Mouse (Mus musculus): ENCODE measurements around the gene Zfp956.
"Not testable (repeated sequence)": the region's sequence is repeated elsewhere in the genome, so short reads cannot be mapped to it uniquely, and the experiment has no call there.

Gene Zfp956

GRCm38 (mm10) chr6:47953191-47953726 lies at the start of gene Zfp956:
Zfp956 (plus strand) TSS chr6:47953390.
- DNase-seq = peak; percentile 91 to 92

DNA sequence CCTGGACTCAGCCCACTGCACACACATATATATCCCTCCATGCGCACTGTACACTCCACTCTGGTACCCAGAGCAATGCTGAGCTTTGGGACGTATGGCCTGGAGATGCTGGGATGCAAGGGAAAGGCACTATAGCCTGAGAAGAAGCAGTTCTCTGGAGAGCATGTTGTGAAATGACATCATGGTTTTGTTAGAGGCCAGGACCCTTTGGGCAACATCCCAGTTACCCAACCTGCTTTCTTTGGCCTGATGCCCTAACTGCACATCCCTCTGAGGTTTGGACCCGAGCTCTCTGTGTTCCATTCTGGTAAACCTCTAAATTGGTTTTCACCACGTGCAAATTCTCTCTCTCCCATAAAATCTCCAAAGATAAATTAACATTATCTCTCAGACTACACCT lies 49.6 kb upstream of the Zfp956 start:
- DNase-seq = no peak

DNA sequence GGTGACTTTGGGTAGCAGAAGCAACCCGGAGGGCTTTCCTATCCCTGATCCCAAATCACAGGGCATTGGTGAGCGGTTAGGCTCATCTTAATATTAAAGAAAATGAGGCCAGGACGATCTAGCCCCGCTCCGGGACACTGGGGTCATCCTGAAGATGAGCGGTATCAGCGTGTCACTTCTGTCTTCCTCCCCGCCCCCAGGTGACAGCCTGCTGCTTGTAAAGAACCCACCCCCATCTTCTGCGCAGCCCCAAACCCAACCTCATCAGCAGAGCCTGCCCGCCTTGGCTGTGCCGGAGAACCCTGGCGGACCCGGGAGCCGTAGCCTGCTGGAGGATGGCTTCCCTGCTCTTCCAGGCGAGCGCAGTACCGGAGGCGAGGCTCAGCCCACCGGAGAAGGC lies 48.8 kb upstream of the Zfp956 start:
- no peak for DNase-seq

GRCm38 (mm10) chr6:47904917-47905695 lies 48.1 kb upstream of the Zfp956 start:
- DNase-seq = no peak

DNA sequence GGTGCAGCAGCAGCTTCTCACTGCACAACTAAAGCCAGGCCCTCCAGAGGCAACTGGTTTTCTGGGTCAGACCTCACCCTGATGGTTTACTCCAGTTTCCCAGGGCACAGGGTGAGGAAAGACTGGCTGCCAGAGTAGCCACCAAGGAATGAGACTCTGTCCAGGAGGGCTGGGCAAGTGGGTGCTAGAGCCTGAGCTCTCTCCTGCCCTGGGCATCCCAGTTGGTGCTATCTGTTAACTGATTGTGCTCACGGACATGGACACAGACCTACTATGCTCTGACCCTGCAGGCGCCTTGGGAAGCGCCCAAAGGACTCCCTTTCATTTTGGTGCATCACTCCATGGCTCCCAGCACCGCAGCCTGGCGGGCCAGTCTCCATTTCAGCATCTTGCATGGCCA lies 46.9 kb upstream of the Zfp956 start:
- no peak for DNase-seq

- no peak for DNase-seq
Observed at GRCm38 (mm10) chr6:47909007-47909406, 44.2 kb upstream of the Zfp956 start.

GRCm38 (mm10) chr6:47911650-47912049 lies 41.5 kb upstream of the Zfp956 start:
- no peak for DNase-seq

- DNase-seq = no peak
Observed at GRCm38 (mm10) chr6:47912991-47913390, 40.2 kb upstream of the Zfp956 start.

DNA sequence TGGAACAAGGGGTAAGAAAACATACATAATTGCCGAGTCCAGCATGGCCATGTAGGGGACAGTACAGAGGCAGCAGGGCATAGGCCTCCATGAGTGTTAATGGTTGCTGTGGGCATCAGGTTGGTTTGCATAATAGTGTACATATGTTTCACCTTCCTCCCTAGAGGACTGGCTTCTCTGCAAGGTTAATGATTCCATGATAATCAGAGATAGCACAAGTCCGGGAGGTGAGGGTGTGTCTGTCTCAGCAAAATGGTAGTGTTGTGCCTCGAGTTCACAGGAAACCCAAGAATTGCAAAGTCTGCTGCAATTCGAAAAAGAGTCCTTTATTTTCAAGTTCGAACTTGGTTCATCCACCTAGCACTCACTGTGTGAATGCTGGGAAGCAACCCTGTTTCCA lies 36.1 kb upstream of the Zfp956 start:
- DNase-seq = no peak

DNA sequence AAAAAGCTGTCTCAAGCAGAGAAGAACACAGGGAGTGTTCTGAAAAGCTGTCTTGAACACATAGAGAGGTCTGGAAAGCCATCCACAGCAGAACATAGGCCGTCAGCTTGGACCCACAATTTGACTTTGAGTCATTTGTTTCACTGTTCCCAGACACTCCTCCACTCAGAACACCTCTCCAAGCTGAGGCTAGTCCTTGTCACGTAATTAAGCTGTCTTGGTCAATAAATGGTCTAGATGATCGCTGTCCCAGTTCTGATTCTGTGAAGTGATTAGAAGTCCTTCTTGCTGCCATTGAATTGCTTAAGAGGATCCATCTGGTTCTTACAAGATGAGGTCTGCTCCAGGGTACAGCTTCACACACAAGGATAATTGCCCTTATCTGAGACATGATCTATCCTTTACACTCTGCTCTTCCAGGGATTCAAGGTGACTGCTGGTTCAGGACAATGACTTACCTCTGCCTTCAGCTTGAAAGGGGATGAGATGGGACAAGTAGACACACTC lies 34.4 kb upstream of the Zfp956 start:
- no peak for DNase-seq

GRCm38 (mm10) chr6:47919646-47920446 lies 33.3 kb upstream of the Zfp956 start:
- no peak for DNase-seq

DNA sequence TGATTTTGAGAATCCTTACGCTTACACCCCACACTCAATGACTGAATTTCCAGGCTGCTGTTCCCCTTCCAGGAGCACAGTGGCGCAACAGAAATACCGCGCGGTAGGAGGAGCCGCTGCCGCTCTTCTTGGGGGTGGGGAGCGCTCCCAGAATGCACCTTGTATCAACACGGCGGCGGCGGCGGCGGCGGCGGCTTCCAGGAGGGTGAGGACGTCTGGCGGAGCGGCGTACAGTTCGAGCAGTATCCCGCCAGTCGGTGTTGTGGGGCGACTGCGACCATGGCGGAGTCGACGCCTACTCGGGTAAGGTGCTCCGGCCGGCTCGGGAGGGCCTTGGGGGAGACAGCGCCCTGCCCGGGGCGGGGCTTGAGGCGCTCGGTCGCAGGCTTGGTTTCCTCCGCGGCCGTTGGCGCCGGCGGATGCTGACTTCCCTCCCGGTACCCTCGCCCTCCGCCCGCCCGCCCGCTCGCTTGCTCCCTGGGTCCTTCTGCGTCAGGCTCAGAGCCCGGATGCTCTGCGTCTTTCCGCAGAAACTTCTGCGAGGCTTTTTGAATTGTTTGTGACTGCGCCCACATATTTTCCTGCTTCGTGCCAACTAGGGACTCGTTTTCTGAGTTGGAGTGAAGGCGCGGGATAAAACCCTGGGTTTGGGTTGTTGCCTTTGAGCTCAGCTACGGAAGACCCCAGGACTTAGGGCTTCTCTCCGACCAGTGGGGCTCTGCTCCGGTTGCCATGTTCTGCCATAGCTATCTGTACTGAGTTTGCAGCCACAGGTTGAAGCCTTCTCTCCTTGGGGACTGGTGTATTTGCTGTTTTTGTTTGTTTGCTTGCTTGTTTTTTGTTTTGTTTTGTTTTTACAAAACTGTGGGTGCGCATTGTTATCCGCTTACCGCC lies 32.5 kb upstream of the Zfp956 start, which contains the start of gene Zfp212:
TSS of gene Zfp212 (plus strand) at position 30 of the 894 bp plus-strand sequence.
- peak; percentile 75 to 81 for DNase-seq

DNA sequence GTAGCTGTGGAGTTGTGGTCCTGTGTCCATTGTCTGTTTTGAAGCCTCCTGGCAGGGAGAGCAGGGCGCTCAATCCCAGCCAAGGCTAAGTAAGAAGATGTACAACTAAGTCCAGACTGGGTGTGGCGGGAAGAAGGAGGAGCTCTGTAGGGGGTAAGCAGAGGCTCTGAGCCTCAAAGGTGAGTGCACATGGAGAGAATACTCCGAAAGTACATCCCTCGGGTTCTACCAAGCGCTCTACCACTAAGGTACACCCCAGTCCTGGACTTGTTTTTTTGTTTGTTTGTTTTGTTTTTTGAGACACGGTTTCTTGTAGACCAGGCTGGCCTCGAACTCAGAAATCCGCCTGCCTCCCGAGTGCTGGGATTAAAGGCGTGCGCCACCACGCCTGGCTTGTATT lies 10.7 kb upstream of the Zfp956 start:
- DNase-seq = no peak

- DNase-seq = peak; percentile 32 to 39
Observed at GRCm38 (mm10) chr6:47943021-47943691, 10.0 kb upstream of the Zfp956 start.

DNA sequence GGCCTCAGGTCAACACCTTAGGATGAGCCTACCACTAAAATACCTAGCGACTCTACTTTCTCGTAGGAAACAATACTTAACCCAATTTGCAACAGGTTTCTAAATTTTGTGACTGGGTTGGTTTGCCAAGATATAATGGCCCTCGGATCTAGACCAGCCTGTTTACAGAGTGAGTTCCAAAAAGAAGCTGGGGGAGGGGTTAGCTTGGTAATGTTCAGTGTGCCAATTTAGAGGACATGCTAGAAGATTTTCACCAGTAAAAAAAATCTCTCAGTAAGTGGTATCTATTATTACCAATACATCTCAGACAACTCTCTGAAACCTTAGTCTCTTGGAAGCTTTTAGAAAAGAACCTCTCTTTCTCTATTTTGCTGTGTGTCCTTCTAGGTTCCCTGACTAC lies 9.5 kb upstream of the Zfp956 start:
- no peak for DNase-seq

DNA sequence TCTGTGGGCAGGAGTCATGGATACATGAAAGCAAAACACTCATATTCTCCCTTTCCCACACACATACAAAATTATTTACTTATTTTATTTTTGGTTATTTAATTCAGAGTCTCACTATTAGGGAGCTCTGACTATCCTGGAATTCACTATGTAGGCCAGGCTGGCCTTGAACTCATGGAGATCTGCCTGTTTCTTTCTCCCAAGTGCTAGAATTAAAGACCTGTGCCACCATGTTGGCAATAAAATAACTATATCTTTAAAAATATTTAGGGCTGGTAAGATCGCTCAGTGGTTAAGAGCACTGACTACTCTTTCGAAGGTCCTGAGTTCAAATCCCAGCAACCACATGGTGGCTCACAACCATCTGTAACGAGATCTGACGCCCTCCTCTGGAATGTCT lies 5.8 kb upstream of the Zfp956 start:
- no peak for DNase-seq

GRCm38 (mm10) chr6:47954425-47954824 lies 1.2 kb downstream of the Zfp956 start:
- DNase-seq = no peak

DNA sequence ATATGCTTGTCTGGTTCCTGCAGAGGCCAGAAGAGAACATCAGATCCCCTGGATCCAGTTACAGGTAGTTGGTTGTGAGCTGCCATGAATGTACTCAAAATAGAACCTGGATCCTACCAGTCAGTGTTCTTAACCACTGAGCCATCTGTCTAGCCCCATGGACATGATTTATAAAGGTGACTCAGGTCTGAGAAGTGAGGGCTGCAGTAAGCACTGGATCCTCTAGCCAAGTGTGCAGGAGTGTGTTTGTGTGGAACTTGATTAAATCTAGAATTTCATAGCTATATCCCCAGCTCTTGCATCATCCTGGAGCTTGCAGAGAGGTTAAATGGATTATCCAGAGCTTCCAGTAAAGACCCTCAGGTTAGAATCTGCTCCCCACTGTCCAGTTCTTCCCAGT lies 4.6 kb downstream of the Zfp956 start:
- DNase-seq = no peak

DNA sequence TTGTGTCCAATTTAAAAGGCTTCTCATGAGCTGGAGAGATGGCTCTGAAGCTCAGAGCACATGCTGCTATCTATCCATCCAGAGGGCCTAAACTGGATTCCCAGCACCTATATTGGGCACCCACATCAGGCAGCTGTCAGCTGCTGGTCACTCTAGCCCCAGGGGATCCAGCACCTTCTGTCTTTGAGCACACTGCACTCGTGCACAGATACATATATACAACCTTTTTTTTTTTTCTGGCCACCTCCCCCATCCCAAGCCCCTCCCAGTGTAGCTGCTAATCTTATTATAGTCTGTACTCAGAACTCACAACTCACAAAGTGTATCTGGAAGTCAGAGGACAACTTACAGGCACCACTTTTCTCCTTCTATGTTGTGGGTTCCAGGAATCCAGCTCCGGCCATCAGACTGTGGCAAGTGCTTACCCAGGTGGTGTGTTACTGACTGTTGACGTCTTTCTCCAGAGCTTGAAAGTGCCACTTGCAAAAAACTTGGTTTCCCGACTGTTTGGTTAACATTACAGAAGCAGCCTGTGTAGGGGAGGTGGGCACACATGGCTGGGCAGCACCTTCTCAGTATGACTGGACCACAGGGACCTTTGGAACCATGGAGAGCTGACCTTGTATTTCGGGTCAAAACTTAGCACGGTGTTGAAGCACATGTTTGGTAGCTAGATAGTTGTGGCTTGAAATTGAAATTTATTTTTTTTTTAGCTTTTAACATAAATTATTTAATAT lies 7.7 kb downstream of the Zfp956 start:
- no peak for DNase-seq

DNA sequence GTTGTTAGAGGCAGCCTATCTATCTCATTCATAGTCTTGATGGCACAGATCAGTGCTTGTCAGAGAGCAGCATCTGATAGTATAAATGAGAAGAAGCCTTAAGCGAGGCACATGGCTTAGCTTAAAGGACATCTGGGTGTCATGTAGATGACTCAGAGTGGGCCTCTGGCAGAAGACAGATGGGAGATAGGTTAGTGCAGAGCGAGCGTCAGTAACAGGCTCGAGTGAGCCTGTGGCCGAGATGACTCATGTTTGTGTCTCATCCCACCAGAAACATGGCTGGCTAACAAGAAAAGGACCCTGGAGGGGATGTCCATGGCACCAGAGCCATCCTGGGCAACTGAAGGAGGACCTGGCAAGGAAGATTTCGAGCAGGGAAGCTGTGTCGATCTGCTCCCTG lies 9.9 kb downstream of the Zfp956 start:
- no peak for DNase-seq

- DNase-seq = not testable (repeated sequence)
Observed at GRCm38 (mm10) chr6:47968166-47968565, 15.0 kb downstream of the Zfp956 start.

Measured in thymus, adult 18-20 months (tissue).